Mouse (Mus musculus) stomach, embryonic 16.5 days (tissue): Measurements from ENCODE around the gene Hap1. TPM values are rescaled to one million over a fixed set of nuclear protein-coding genes. Genes with fewer than 3 reads are reported as not detected.

Experiments
- ATAC-seq: fragments of 200-750 bp; cut with Nextera tagmentation; 2 replicates; pipeline ENCODE4 v1.8.0; 2017; ENCODE audit warnings: moderate number of reproducible peaks, moderate TSS enrichment; ENCODE audit not compliant: insufficient read depth, low FRiP score
- H3K27ac ChIP-seq: fragments of 300-500 bp; sonication (generic); 2 replicates; pipeline ENCODE4 v1.5.1; 2014; ENCODE audit warnings: low read length
- H3K27me3 ChIP-seq: fragments of 300-500 bp; sonication (generic); 2 replicates; pipeline ENCODE4 v1.6.1; 2014; ENCODE audit warnings: low read length, control low read depth, mixed read lengths; ENCODE audit not compliant: control insufficient read depth, insufficient read depth
- H3K36me3 ChIP-seq: fragments of 300-500 bp; sonication (generic); 2 replicates; pipeline ENCODE4 v1.6.1; 2014; ENCODE audit warnings: low read length; ENCODE audit not compliant: control insufficient read depth, insufficient read depth
- H3K4me1 ChIP-seq: fragments of 300-500 bp; sonication (generic); 2 replicates; pipeline ENCODE4 v1.6.1; 2014; ENCODE audit warnings: low read length, control low read depth, mixed read lengths; ENCODE audit not compliant: control insufficient read depth, insufficient read depth
- H3K4me2 ChIP-seq: fragments of 300-500 bp; sonication (generic); 2 replicates; pipeline ENCODE4 v1.6.1; 2014; ENCODE audit warnings: low read depth, low read length, mixed read lengths
- H3K4me3 ChIP-seq: fragments of 300-500 bp; sonication (generic); replicated peaks from 2 replicates; pipeline ENCODE4 v1.5.1; 2014; ENCODE audit warnings: mild to moderate bottlenecking, low read length
- H3K9ac ChIP-seq: fragments of 300-500 bp; sonication (generic); 2 replicates; pipeline ENCODE4 v1.6.1; 2014; ENCODE audit warnings: low read length
- H3K9me3 ChIP-seq: fragments of 300-500 bp; sonication (generic); replicated peaks from 2 replicates; pipeline ENCODE4 v1.6.1; 2016; ENCODE audit warnings: low read length, control low read depth; ENCODE audit not compliant: control insufficient read depth
- WGBS: fragments of 180-500 bp; shearing (Covaris S2); extraction: QIAGEN DNeasy Blood & Tissue Kit; methylation state at CpG from one replicate; pipeline ENCODE4 v1.1.7; 2014; 5-methylcytosine and 5-hydroxymethylcytosine counted together
- polyA plus RNA-seq: library from polyadenylated mRNA; unstranded; fragments of >200 nt; fragmentation: Nextera tagmentation; extraction: Ambion mirVana; gene quantifications from 2 replicates; pipeline ENCODE4 v1.2.1, GENCODE M21; 2015

The Hap1 gene
- 13.2 and 13.5 TPM in 2 replicates for polyA plus RNA-seq

DNA sequence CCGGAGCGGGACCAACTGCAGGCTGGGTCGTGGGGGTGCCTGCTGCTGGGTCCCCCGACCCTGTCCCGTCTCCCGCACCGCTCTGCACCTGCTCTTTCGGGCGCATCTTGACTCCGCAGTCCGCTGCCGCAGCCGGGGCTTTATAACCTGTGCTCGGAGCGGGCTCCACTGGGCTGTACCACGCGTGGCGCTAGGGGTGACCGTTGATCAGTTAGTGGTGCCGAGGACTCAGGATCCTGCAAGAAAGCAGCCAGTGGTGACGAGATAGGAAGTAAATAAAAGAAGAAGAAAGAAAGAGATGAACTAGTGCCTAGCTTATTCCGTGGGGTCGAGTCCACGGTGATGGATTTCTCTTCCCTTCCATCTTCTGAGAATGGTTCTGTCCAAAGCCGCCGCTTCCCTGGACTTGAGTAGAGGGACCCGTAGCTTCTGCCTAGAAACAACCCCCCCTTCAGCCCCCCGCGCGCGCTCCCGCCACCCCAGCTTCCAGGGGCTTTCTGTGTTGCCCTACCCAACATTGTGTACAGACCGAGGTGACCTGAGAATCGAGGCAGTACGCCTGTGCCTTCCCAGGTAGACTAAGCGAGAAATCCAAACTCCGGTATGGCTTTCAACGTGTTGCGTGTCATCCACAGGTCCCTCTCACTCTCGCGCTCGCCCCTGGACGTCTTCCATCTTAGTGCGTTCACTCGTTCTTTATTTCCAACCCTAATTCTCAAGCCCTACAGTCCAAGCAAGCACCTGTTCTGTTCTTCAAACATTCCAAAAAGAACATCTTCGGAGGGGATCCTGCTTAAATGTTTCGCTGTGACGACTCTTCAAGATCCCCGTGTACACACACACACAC is at the start of gene Hap1:
TSS of gene Hap1 (minus strand) at position 157 of the 847 bp plus-strand sequence.
- H3K27ac ChIP-seq, result no peak within 1 kb of the TSS
- H3K9me3 ChIP-seq, result no peaks in the 10 kb centered on the region
- ATAC-seq, result peak; percentile 65; the same call in 1 of the 2 replicates
- peaks cover 9% of the 10 kb centered on the region for H3K4me1 ChIP-seq
- H3K4me3 ChIP-seq, result peak within 1 kb of the TSS; percentile 65
- H3K4me2 ChIP-seq, result peak within 1 kb of the TSS; percentile 93
- peak within 1 kb of the TSS; percentile 72 for H3K9ac ChIP-seq
- under 1% methylated on average over 49 of the region's 49 CpGs for WGBS
- H3K27me3 ChIP-seq, result peaks cover 32% of the 10 kb centered on the region
- no peaks in the 10 kb centered on the region for H3K36me3 ChIP-seq

DNA sequence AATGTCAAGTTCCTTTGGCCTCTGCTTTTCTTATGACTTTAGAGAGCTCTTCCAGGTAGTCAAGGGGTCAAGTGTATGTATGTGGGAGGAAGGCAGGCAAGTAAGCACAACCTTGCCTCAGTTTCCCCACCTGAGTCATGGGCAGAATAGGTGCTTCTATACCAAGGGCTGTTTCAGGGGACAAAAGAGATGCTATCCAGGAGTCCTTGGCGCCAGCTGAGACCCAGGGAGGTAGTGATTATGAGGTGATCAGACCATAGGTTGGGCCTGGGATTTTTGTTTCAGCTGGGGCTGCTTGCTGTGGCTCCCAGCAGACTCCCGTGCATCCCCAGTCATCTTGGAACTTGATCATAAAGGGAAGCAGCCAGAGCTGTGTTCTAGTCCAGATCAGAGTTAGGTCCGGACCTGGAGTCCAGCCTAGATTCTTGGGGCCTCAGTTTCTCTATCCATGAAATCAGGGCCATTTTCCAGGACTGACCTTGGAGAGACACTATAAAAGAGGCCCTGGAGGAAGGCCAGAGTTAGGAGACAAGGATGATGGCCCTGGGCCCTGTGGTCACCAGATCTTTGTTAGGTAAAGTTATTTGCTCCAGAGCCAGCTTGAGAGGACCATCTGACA is 48.6 kb upstream of the Hap1 start:
- Histone ChIP-seq H3K9ac (no peak overlapping the region), H3K36me3 (peaks cover 6% of the 10 kb centered on the region; the same call in 1 of the 2 replicates), H3K4me1 (peaks cover 24% of the 10 kb centered on the region; the same call in 1 of the 2 replicates), H3K4me3 (no peak overlapping the region), H3K4me2 (no peak overlapping the region), H3K27ac (no peak overlapping the region), H3K9me3 (no peaks in the 10 kb centered on the region), H3K27me3 (no peaks in the 10 kb centered on the region)
- ATAC-seq, result no peak
- WGBS, result 87% methylated on average over 3 of the region's 3 CpGs

DNA sequence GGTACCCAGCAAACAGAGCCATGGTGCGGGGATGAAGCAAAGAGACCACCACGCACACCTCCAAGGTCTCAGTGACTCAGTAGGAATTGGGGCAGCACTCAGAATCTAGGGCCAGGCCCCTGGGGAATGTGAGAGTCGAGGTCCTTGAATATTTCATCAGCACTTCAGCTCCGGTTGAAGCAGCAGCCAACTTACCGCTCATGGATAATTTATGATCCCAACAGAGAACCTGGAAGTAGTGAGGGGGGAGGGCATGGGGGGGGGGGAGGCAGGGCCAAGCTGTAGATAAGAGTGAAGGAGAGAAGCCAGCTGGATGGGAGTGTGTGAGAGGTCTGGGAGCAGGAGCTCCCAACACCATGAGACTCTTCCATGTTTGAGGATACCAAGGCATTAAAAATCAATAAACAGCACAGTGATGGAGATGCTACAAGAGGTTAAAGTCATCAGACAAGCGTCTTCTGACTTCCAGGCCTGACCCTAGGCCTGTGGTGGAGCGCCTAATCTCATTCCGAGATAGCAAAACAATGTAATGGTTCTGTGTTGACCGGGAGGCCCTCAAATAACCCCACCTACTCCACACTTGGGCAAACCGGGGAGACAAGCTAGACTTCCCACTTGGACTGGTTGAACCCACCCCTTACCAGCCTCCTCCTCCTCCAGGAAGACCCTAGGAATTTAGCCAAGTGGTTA is 47.7 kb upstream of the Hap1 start:
- peaks cover 28% of the 10 kb centered on the region; the same call in 1 of the 2 replicates for H3K4me1 ChIP-seq
- H3K27ac ChIP-seq, result peak overlapping the region; percentile 77
- no peaks in the 10 kb centered on the region for H3K27me3 ChIP-seq
- no peak overlapping the region for H3K4me3 ChIP-seq
- H3K36me3 ChIP-seq, result no peaks in the 10 kb centered on the region
- no peaks in the 10 kb centered on the region for H3K9me3 ChIP-seq
- no peak overlapping the region for H3K9ac ChIP-seq
- WGBS, result 34% methylated on average over 10 of the region's 10 CpGs
- peak; percentile 18; the same call in 1 of the 2 replicates for ATAC-seq
- H3K4me2 ChIP-seq, result no peak overlapping the region

DNA sequence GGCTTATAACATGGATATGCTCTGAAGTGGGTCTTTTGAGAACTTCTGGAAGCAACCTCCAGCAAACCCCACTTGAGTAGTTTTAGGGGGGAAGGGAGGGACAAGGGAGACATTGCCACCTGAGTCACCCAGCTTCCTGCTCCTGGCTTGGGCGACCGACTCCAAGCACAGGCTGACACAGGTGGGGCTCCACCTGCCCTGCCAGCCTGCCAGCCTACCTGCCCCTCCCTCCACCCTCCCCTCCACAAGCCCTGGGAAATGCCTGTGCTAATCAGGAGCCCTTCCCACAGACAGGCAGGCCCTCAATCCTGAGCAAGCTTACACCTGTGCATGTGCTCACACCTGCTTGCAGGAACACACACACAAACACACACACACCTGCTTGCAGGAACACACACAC is 46.8 kb upstream of the Hap1 start:
- Histone ChIP-seq H3K36me3 (no peaks in the 10 kb centered on the region), H3K27me3 (no peaks in the 10 kb centered on the region), H3K4me2 (no peak overlapping the region), H3K4me1 (peaks cover 25% of the 10 kb centered on the region; the same call in 1 of the 2 replicates), H3K4me3 (no peak overlapping the region), H3K27ac (peak overlapping the region; percentile 77), H3K9ac (no peak overlapping the region), H3K9me3 (no peaks in the 10 kb centered on the region)
- 57% methylated on average over 2 of the region's 2 CpGs for WGBS
- peak; percentile 60 for ATAC-seq

DNA sequence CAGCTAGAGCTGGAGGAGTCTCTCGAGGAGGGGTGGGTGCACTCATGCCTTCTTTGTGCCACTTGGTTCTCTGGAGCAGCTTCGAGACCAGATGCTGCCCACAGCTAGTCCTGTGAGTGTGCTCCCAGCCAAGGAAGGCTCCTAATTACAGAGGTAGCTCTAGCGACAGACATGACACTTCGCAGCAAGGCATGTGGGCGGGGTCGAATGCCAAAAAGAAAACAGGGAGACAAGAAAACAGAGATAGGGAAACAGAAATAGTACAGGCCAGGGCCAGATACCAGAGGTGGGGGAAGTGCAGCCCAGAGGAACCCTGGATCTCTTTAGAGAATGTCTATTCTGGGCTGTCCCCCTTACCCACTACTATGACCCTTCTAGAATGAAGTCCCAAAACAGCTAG is 46.3 kb upstream of the Hap1 start:
- no peak overlapping the region; the same call in 1 of the 2 replicates for H3K9ac ChIP-seq
- peak overlapping the region; percentile 77 for H3K27ac ChIP-seq
- WGBS, result 30% methylated on average over 6 of the region's 6 CpGs
- ATAC-seq, result no peak
- H3K4me1 ChIP-seq, result peaks cover 25% of the 10 kb centered on the region; the same call in 1 of the 2 replicates
- no peak overlapping the region for H3K4me3 ChIP-seq
- H3K9me3 ChIP-seq, result no peaks in the 10 kb centered on the region
- no peak overlapping the region for H3K4me2 ChIP-seq
- no peaks in the 10 kb centered on the region for H3K27me3 ChIP-seq
- no peaks in the 10 kb centered on the region for H3K36me3 ChIP-seq

DNA sequence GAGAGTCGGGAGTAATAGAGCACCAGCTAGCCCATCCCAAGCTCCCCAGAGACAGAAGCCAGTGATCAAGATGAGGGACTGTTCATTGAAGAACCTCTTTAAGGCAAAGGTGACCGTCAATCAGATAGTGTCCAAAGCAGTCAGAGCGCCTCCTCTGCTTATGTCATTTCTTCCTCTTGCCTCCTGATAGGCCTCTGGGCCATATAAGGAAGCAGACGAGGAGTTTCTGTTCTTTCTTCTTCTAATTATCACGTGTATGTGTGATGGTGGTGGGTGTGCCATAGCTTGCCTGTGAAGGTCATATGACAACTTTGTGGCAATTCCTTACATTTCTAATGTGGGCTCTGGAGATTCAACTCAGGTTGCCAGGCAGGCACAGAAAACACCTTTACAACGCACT is 44.9 kb upstream of the Hap1 start:
- no peaks in the 10 kb centered on the region for H3K36me3 ChIP-seq
- H3K4me1 ChIP-seq, result peaks cover 27% of the 10 kb centered on the region; the same call in 1 of the 2 replicates
- no peak for ATAC-seq
- H3K4me3 ChIP-seq, result no peak overlapping the region
- no peak overlapping the region; the same call in 1 of the 2 replicates for H3K27ac ChIP-seq
- no peak overlapping the region for H3K4me2 ChIP-seq
- H3K9ac ChIP-seq, result no peak overlapping the region
- 67% methylated on average over 6 of the region's 6 CpGs for WGBS
- no peaks in the 10 kb centered on the region for H3K27me3 ChIP-seq
- no peaks in the 10 kb centered on the region for H3K9me3 ChIP-seq

DNA sequence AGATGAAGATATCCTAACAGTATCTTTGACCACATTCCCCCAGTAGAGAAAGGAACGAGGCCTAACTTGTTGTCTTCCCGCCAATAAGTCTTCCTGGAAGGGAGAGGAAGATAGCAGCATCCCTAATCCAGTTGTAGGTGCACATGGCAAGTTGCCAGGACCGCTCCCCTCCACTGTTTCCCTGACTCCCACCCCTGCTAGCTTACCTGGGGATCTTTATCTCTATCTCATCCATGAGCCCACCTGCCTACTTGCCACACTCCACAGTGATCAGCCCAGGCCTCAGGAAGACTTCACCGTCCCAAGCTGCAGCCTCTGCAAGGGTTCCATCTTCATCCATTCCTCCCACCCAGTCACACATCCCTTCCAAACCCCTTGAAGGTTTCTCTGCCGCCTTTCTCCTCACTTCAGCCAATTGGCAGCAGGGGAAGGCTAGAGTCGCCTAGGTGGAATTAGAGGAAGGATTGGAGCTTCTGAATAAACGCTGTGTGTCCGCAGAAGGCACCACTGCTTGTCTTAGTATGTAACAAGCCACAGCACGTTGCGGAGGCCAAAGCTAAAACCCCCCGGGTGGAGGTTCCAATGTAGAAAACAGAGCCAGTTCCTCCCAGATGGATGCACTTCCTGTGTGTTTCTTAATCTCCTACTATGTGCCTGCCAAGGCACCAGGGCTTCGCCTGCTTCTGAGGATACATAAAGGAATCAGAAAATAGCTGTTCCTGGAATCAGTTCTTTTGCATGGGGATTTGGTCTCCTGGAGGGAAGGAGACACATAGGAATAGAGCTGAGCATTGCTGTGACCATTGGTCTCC is 44.0 kb upstream of the Hap1 start:
- H3K9me3 ChIP-seq, result no peaks in the 10 kb centered on the region
- H3K27ac ChIP-seq, result peak overlapping the region; percentile 43; the same call in 1 of the 2 replicates
- no peak for ATAC-seq
- H3K4me2 ChIP-seq, result no peak overlapping the region
- no peaks in the 10 kb centered on the region for H3K36me3 ChIP-seq
- peaks cover 36% of the 10 kb centered on the region for H3K4me1 ChIP-seq
- no peak overlapping the region for H3K9ac ChIP-seq
- WGBS, result 70% methylated on average over 12 of the region's 12 CpGs
- no peaks in the 10 kb centered on the region for H3K27me3 ChIP-seq
- no peak overlapping the region for H3K4me3 ChIP-seq

DNA sequence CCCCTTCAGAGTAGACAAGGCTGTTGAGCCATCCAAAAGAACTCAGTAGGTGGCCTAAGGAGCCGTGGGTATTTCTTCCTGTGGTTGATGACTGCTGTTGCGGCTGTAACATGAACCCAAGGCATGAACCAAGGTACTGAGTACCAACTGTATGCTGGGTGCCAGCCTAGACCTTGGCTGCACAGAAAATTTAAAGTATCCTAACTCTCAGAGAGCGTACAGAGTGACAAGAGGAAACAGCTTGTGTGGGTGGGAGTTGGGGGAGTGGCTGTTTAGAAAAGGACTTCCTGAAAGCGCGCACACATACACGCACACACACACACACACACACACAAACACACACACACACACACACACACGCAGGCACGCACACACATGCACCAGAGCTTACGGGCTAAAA is 43.4 kb upstream of the Hap1 start:
- H3K36me3 ChIP-seq, result no peaks in the 10 kb centered on the region
- H3K4me2 ChIP-seq, result no peak overlapping the region
- H3K27ac ChIP-seq, result peak overlapping the region; percentile 68
- no peak overlapping the region for H3K9ac ChIP-seq
- H3K9me3 ChIP-seq, result no peaks in the 10 kb centered on the region
- H3K4me3 ChIP-seq, result no peak overlapping the region
- H3K4me1 ChIP-seq, result peaks cover 42% of the 10 kb centered on the region
- no peaks in the 10 kb centered on the region for H3K27me3 ChIP-seq
- 57% methylated on average over 9 of the region's 9 CpGs for WGBS
- ATAC-seq, result no peak
